Mouse (Mus musculus): ENCODE measurements around the gene Birc5.

- peak; percentile 69 for TF ChIP-seq CTCF (IDR thresholded peaks at IDR 0.05; ENCODE audit: control insufficient read depth, insufficient read depth, insufficient read length)
- TF ChIP-seq MYOG (IDR thresholded peaks at IDR 0.05; ENCODE audit: control insufficient read depth, extremely low read depth, insufficient read length): no peak
- no peak for TF ChIP-seq MYOD1 (IDR thresholded peaks at IDR 0.05; ENCODE audit: control insufficient read depth, insufficient read length, low read depth)
- TF ChIP-seq CEBPB (IDR thresholded peaks at IDR 0.05; ENCODE audit: low read depth): no peak
- no peak for TF ChIP-seq USF1 (IDR thresholded peaks at IDR 0.05; ENCODE audit: low read depth)
- TF ChIP-seq MAX (IDR thresholded peaks at IDR 0.05): no peak
Measured at GRCm38 (mm10) chr11:117870688-117871365, 21.8 kb downstream of the Birc5 start.

Data from C2C12 (cell line).